Mouse (Mus musculus): ENCODE measurements around the gene Arhgap10.

DNA sequence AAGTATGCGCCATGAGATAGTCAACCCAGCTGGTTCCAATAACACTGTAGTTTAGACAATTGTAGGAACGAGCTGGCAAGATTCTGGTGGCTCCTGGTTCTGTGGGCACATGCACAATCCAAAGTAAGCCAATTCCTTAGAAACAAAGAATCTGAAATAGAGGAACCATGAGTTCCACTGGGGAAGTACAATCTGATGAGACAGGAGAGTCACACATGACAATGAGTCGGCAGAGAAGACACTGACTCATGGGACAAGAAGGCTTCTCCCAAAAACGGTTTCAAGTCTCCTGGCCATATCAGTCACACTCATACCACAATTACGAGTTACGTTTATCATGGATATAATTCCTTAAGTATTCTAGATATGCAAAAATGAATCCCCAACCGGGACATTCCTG, 75.3 kb downstream of the Arhgap10 start:
- TF ChIP-seq CTCF (IDR thresholded peaks at IDR 0.05): no peak
- TF ChIP-seq POLR2A (IDR thresholded peaks at IDR 0.05; ENCODE audit: insufficient read depth, low read depth, low read length): no peak
